Mouse (Mus musculus): Measurements from ENCODE around the gene Depdc5.
A peak's percentile ranks its signal among the peaks of the same experiment; 100 is the strongest.

GRCm38 (mm10) chr5:32834497-32834896 is 29.0 kb upstream of the Depdc5 start:
- TF ChIP-seq TAL1 (conservative IDR thresholded peaks at IDR 0.05; ENCODE audit: low read depth, low read length) (peak; percentile 64), CTCF (IDR thresholded peaks at IDR 0.05; ENCODE audit: low read depth, low read length) (no peak), GATA1 (IDR thresholded peaks at IDR 0.05; ENCODE audit: borderline replicate concordance, low read length) (no peak), GATA2 (IDR thresholded peaks at IDR 0.05; ENCODE audit: borderline replicate concordance, low read depth, low read length) (no peak)
